Mouse (Mus musculus) adrenal gland, postnatal 10 days (tissue): ENCODE data around the gene Mapk8ip1. TPM values are rescaled to one million over a fixed set of nuclear protein-coding genes. Genes with fewer than 3 reads are reported as not detected.

Source experiments
- DNase-seq: peaks from one replicate; pipeline ENCODE4 v3.0.0; 2021; ENCODE audit warnings: mixed read lengths
- total RNA-seq, 2 experiments: library from RNA; stranded (reverse); gene quantifications; 2 replicates each; pipeline ENCODE4 v1.2.3; 2021

The Mapk8ip1 gene
- total RNA-seq, 2 experiments from 2014 or later, result 22.5 to 28.1 TPM

DNA sequence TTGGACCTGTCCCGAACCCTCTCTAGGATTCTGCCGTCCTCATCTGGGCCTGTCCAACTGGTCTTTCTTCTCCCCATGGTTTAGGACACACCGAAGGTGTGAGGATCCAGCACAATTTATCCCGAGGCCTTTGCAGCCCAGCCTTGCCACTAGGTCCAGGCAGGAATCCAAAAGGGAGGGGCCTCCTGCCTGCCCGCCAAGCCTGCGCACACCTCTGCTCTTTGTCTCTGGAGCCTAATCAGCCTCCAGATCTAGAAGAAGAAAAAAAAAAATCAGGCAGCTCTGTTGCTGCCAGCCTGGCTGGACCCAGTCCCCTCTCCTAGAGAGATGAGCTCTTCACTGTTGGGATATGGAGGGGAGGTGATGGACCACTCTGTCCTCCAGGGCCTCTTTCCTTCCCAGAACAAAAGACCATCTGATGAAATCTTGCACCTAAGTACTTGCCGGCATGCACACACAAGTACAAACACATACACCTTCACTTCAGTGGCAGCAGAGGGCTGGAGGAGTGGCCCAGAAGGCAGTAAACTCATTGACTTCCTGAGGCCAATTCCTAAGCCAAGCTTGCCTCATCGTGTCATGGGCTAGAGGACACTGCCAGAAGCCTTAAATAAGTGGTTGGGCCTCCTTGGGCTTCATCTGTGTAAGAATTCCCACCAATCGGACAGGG, 28.2 kb downstream of the Mapk8ip1 start:
- peak; percentile 83 for DNase-seq

DNA sequence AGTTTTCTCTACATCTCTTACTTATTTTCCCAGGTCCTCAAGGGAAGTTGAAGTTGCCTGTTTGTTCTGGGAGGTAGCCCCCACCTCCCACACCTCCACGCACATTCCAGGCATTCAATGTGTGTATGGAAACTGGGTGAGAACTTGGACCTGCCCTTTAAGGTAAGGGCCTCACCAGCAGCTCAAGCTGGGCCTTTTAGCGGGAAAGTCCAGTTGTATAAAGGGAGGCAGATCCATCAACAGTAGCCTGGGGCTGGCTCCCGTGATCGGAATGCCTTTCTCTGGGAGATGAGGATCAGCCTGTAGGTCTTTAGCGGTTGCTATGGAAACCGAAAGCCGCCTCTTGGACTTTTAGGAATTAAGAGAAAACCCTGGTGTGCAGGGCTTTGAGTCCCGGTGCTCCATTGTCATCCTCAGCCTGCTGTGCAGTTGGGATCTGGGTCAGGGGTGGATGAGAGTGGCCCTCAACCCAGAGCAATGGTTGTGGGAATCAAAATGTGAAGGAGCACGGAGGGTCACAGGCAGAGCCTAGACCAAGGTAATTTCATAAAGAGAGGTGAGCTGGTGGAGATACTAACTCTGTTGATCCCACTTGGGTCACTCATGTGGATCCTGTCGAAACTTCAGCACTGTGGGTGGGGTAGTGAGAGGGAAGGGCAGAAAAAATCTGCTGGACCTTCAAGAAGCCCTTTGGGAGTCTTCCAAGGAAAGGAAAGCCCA, 28.9 kb downstream of the Mapk8ip1 start:
- no peak for DNase-seq

DNA sequence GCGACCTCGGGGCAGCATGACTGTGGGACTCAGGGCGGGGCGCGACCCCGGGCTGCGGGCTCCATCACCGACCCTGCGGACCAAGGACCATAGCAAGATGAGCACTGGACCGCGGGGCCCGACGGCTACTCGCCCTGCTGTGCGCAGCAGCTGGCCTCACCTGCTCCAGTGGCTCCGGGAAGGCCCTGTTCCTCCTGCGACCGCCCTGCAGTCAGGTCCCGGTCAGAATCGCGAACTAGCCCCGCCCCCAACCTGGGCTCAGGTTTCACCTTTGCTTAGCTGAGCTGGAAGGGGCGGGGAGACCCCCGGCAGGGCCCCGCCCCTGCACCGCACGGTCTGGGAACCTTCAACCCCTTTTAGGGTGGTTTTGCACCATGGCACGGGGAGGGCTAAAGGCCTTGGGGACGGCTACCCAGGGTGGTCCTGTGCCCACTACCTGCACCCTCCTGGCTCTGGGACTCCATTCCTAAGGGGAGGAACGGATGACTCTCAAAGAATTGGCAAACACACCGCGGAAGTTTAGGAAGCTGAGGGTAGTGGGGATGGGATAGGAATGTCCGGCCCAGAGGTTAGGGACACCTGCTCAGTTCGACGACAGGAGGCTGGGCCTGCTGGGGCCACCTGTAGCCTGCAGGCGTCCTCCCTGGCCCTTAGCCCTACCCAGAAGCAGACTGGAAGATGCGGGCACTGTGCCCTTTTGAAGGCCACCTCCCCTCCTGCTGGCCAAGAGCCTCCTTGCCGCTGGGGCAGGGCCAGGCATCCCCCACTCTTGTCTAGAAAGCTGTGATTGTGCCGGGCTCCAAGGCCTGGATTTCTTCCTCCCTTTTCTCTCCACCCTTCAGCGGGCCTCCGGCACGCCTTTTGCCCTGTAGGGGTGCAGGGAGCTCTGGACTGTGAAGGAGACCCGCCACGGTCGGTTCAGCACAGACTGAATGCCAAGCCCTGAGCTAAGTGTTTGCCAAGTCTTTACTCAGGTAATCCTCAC, 29.9 kb downstream of the Mapk8ip1 start:
- DNase-seq, result peak; percentile 63

DNA sequence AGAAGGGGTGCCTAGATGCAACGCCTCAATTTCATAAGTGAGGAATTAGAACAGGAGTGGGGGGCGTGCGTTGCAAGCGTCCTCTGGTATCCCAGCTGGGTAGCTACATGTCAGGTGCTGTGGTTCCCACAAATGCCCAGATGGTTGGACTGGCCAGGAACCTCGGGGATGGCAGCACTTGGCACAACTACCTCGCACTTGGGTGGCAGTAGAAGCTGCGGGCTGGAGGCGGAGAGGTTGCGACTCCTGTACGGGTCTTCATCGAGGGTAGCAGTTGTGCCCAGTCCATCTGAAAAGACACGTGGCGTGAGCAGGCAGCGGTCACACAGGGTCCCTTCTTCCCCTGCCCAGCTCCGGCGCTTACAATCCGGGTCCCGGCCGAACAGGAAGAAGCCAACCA, 30.7 kb downstream of the Mapk8ip1 start:
- no peak for DNase-seq

DNA sequence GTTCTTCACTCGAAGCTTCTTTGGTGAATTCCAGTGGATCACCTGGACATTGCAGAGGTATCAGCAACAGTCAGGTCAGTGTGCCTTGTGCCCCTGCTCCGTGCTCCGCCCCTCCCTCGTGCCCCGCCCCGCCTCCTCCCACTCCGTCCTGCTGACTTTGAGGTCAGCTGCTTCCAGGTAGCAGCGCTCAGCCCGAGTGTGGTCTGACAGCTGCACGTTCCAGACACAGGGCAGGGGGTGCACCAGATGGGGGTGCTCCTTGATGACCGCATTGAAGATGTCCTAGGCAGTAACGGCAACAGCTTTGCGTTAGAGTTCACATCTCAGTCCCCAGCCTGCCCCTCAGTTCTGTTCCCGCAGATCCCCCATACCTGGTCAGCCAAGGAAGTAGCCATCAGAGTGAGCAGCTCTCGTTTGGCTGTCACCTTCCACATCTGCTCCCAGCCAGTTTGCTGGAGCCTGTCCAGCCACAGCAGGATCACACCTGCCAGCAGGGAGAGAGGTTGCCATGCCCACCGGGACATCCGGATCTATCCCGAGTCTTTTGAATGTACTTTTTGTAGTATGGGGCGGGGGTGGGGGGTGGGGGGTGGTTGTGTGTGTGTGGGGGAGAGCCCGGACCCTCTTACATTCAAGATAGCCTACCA, 33.6 kb downstream of the Mapk8ip1 start:
- DNase-seq, result no peak

DNA sequence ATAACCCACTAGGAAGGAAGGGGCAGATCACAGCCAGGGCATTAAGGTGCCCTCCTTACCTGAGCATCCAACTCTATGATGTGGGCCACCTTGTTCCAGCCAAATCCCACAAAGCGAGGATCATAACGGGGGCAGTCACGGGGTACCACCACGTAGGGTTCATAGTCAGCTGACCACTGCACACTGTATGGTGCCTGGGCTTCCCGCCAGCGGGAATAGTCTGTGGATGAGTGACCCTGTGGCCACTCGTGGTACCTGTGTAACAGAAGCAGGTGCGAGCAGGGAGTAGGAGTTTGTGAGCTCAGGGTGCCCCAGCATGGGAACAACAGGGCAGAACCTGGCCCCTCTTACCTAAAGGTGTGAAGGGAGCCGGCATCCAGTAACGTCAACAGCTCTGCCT, 35.5 kb downstream of the Mapk8ip1 start:
- DNase-seq, result no peak

DNA sequence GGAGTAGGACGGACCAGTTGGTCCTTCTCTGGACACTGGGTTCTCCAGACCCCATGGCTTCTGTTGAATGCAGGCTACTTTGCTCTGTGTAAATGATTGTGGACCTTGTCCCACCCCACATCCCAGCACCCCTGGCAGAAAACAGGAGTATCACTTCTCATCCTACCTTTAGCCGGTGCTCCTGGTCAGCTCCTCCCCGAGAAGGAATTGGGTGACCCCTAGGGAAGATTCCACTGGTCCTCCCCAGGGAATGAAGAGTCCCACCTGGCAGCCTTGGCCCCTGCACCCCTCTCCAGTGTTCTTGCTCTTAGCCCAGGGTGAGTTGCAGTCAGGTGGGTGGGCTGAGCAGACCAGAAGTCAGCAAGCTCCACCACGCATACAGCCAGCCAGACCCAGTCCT, 37.0 kb downstream of the Mapk8ip1 start:
- DNase-seq, result no peak

DNA sequence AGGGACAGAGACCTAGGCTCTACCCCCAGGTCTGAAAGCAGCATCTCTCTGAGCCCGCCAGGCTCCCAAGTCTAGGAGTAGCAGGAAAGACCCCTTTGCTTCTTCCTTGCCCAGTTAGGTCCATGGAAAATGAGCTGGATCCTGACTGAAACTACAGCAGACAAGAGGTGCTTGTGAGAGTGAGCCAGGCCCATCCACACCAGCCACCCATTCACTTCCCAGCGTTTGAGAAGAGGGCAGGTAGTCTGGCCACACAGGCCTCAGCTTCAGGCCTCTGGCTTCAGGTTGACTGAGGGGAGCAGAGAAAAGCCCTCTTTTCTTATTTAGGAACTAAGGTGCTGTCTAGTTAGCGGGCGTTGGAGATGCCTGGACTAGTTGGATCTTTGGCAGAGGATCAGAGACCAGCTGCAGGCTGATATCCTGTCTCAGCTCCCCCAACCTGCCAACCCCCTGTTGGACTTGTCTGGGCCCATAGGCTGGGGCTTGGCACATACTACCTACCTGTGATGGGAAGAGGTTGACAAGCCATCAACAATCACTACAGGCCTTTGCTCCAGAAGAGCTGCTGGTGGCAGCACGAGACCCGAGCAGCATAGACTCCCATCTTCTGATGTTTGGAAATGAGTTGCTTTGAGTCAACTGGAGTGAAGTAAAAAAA, 38.4 kb downstream of the Mapk8ip1 start:
- no peak for DNase-seq

DNA sequence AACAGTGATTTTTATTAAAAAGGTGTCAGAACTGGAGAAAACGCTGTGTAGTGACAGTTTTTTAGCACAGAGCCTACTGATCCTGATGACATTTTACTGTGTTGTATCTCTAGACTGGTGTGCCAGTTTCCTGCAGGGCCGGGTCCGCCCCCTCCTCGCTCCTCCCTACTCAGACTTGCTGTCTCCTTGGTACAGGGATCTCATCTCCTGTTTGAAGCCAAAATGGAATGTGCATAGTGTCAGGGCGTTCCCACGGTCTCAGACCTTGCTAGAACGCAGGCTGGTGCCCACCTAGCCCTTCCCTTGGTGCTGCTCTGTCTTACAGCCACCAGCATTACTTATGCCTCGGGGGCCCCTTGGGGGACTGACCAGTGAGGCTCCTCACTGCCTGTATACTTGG, 39.3 kb downstream of the Mapk8ip1 start:
- DNase-seq, result no peak

DNA sequence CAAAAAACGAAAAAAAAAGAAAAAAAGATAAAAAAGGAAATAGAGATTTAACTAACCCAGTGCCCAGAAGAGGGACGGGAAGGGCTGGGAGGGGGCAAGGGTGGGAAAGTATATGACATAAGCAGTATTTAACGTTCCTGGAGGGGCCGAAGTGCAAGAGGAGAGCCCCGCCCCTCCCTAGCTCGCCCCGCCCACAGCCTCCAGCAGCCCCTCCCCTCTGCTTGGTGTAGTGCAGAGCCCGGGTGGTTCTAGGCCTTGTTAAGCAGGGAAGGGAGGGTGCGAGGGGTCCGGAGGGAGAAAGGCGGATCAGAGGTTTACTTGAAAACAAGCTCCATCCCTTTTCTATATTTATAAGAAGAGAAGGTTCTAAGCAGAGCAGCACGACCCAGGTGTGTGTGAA, 40.2 kb downstream of the Mapk8ip1 start:
- DNase-seq, result peak; percentile 53

DNA sequence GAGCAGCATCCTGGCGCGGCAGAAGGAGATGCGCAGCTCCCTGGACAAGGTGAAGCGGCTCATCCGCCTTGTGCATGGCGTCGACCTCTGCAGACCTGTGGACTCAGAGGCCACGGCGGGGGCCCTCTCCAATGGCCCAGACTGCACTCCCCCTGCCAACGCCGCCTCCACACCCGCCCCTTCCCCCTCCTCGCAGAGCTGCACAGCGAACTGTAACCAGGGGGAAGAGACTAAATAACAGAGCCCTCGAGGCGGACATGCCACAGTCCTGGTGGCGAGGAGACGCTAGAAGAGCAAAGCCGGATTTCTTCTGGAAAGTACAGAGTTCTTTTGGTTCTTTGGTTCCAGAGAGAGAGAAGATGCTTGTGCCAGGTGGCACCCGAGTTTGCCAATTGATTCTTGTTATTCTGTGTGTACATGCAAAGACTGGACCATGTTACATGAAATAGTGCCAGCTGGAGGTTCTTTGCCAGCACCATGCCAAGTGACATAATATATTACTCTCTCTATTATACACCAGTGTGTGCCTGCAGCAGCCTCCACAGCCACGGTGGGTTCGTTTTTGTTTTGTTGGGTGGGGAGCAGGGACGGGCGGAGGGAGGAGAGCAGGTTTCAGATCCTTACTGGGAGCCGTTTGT, 40.8 kb downstream of the Mapk8ip1 start:
- peak; percentile 51 for DNase-seq

DNA sequence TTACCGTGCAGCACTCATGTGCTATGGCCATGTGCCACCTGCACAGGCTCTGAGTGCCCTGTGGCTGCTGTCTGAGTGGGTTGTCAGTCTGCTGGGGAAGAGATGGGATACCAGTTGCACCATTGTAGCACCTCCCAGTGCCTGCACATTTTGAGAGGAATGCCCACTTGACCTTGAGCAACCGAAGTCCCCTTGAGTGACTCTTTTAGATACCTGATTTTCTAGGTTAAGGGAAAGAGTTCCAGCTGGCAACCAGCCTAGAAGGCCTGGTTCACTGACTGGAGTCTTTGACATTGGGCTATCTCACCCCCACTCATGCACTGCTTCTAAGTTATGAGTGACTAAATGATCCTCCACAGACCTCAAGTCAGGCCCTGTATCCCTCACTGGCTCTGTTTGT, 41.8 kb downstream of the Mapk8ip1 start:
- DNase-seq, result no peak

DNA sequence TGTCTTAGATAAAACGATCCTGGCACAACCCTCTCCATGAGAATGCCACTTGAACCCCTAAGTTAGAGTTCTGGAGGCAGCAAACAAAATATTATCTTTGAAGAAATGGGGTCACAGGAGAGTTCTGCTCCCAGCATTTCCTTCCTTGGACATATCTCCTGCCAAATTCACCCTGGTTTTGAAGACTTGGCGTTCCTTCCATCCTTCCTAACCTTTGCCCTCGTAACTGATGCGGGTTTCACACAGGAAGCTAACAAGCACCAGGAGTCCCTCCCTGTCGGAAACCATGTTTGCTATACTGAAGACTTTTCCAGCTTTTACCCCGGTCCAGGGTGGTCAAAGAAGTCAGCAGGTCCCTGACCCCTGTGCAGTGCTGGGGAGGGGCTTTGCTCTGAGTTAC, 46.8 kb downstream of the Mapk8ip1 start:
- DNase-seq, result peak; percentile 4

DNA sequence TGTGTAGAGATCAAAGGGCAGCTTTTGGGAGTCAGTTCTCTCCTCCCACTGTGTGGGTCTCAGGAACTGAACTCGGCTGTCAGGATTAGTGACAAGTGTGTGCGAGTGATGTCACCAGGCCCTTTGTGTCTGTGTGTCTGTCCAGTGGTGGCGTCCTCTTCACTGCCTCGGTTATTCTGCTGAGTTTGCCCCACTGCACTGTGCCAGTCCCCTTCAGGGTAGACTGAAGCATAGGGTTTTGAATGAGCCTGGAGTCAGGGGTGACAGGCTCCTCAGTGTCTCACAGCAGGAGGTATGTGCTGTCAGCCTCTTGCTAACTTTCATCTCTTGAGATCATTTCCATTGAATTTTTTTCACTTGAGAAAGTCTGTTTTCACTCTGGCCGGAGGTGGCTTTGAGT, 47.7 kb downstream of the Mapk8ip1 start:
- no peak for DNase-seq

DNA sequence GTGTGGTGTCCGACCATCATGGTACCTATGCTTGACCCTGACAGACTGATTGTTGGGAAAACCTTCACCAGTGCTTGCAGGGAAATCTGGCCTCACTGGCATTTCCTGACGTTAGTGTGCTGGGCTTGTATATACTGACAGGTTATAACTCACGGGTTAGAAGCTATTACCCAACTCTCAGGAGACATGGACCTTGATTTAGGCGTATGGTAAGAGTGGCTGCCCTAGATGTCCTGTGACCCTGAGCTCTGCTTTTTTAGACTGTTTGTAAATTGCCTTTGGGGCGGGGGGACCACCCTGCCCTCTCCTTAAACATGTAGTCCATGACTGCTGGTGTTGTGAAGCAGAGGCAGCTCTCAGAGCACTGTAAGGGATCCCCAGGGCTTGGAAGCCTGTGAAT, 50.4 kb downstream of the Mapk8ip1 start:
- peak; percentile 56 for DNase-seq

DNA sequence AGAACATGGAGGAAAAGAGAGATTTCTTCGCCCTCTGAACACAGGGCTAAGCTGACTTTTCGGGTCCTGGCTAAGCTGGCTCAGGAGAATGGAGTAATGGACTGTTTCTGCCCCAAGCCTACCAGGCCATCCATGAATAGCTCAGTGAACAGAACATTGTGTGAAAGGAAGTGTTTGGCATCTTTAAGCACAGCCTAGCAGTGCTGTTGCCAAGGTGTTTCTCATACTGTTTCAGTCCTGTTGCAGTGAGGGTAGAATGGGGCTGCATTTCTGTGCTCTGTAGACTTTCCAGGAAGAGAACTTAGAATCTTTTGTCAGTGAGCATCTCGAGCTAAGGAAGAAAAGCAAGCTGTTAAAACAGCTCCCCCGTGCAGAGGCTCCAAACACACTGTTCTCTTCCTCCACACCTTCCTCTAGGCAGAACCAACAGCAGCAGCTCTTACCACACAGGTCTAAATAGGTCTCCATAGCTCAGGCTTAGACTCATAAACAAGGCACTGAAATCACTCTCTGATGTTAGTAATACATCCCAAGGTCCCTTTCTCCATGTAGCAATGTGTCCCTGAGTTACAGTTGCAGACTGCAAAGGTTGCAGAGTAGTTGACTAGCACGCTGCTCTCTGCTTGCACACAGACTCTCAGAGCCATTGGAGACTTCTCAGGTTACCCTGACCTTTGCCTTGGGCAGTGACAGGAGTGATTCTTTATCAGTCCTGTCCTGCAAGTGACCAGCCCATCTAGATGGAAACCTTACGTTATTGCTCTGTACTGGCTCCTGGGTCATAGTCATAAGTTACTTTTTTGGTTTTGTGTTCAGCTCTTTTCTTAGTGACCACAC, 51.3 kb downstream of the Mapk8ip1 start:
- peak; percentile 70 for DNase-seq

DNA sequence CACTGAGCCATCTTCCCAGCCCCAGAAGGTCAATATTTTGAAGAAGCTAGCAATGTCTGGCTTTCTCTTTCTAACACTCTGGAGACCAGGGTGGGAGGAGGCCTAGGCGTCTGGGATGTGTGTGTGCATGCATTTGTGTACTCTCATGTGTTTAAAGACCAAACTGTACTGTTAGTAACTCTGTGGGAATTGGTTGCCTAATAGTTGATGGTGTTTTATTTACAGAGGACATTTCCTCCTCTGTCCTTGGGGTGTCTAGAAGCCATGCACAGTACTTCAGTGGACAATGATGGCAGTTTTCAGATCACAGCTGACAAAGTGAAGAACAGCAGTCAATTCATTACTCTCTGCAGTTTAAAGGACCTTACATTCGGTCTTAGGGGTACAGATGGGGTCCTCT, 53.9 kb downstream of the Mapk8ip1 start:
- no peak for DNase-seq

DNA sequence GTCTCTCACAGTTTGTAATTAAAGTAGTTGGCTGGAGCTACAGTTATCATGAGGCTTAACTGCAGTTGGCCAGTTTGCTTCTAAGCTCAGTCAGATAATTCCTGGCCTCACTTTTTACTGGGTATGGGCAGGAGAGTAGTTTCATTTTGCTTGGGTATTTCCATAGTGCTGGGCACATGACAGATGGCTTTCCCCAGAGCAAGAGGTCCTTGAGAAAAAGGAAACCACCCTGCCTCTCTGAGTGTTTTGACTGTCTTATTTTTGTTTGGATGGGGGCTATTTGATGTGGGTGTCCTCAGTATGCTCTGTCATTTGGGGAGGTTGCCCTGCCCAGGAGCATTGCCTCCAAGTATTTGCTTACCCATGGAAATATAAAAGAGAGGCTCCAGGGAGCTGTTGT, 58.6 kb downstream of the Mapk8ip1 start:
- no peak for DNase-seq
